Mouse (Mus musculus): ENCODE measurements around the gene 1700030J22Rik. TPM values are rescaled to one million over a fixed set of nuclear protein-coding genes. Genes with fewer than 3 reads are reported as not detected.

The 1700030J22Rik gene
- polyA plus RNA-seq, 1 experiment from 2014 or later, result 11.3 TPM

DNA sequence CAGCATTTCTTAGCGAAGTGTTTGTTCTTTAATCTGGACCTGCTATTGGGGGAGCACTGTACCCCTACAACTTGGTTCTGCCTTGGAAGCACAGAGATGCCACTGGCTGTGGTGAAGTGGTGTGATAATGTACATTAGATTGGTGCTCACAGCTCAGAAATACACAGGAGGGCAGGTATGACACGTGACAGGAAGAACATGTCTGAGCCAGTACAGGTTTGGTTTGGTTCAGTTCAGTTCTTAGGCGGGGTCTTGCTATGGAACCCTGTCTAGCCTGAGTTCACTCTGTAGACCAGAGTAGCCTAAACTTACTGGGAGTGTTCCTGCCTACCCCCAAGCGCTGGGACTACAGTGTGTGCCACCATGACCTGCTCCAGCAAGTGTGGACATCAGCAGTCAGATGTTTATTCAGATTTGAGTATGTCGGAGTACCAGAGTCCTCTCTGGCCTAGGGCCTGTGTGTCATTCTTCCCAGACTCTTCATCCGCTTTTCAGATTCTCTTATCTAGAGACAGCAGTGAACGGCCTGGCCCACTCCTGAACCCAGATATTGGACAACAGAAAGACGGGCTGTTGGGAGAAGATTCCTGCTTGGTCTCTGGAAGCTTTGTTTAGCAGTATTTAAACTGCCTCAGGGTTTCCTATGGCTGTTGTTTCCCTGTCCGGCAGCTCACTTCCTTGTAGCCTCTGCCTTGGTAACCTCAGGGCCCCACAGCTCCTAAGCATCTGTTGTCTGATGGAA, 33.4 kb downstream of the 1700030J22Rik start:
- Histone ChIP-seq H3K4me3 (ENCODE audit: low read depth, low read length) (no peak overlapping the region), H3K4me2 (ENCODE audit: low read length) (no peak overlapping the region), H3K4me1 (ENCODE audit: control insufficient read depth, insufficient read depth, low read length) (peaks cover 14% of the 10 kb centered on the region), H3K36me3 (ENCODE audit: control insufficient read depth, insufficient read depth, low read length) (no peaks in the 10 kb centered on the region), H3K9me3 (replicated peaks; ENCODE audit: control insufficient read depth, low read length, poor library complexity, severe bottlenecking) (no peaks in the 10 kb centered on the region), H3K27ac (ENCODE audit: low read length) (no peak overlapping the region), H3K27me3 (ENCODE audit: control insufficient read depth, insufficient read depth, low read depth, low read length) (no peaks in the 10 kb centered on the region), H3K9ac (ENCODE audit: low read depth, low read length) (no peak overlapping the region)
- WGBS, result 91% methylated on average over 9 of the region's 9 CpGs
- no peak for ATAC-seq

DNA sequence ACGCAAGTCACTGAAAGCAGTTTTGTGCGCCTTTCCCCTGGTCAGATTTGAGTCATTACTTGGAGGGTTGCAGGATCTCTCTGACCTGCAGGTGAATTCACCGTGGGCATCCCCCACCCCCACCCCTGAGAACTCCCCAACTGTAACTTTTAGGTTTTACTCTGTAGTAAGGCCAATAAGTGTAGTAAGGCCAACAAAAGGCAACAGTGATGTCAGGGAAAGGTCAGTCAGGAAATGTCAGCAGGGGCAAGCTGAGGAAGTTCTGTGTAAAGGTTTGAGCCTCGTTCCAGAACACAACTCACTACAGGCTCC, 34.4 kb downstream of the 1700030J22Rik start:
- H3K36me3 ChIP-seq (ENCODE audit: control insufficient read depth, insufficient read depth, low read length), result no peaks in the 10 kb centered on the region
- H3K27me3 ChIP-seq (ENCODE audit: control insufficient read depth, insufficient read depth, low read depth, low read length), result no peaks in the 10 kb centered on the region
- peak overlapping the region; percentile 81 for H3K4me2 ChIP-seq (ENCODE audit: low read length)
- H3K27ac ChIP-seq (ENCODE audit: low read length), result no peak overlapping the region
- no peak for ATAC-seq
- WGBS, result 21% methylated on average over 4 of the region's 4 CpGs
- peak overlapping the region; percentile 90 for H3K9ac ChIP-seq (ENCODE audit: low read depth, low read length)
- peaks cover 14% of the 10 kb centered on the region for H3K4me1 ChIP-seq (ENCODE audit: control insufficient read depth, insufficient read depth, low read length)
- peak overlapping the region; percentile 69 for H3K4me3 ChIP-seq (ENCODE audit: low read depth, low read length)
- H3K9me3 ChIP-seq (replicated peaks; ENCODE audit: control insufficient read depth, low read length, poor library complexity, severe bottlenecking), result no peaks in the 10 kb centered on the region

DNA sequence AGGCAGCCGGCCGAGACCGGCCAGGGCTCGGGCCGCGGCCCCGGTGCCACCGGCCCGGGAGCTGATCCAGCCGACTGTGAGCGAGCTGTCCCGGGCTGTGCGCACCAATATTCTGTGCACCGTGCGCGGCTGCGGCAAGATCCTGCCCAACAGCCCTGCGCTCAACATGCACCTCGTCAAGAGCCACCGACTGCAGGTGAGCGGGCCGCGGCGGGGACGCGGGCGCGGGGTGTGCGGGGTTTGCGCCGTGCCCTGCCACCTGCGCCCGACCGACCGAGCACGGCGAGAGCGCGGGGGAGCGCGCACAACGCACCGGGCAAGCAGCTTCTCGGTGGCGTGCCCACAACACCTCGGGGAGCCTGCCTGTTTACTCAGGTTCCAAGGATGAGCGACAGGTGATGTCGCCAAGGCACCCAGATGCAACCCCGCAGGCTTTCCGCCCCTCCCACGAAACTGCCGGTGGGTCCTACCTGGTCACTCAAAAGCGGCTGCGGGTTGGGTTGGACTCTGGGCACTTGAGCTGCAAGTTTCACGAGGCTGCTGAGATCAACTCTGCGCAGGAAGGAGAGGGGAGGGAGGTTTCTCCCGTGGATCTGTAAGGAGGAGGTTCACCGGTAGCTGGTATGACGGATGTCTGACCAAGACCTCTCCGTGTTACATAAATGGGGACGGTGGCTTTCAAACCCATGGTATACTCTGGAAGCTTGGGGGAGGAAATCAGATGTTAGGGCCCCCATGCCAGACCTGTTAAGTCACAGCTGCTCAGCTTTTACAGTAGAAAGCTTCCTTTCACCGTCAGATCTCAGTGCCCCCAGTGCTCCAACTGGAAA, 35.0 kb downstream of the 1700030J22Rik start:
- ATAC-seq, result peak; percentile 78
- WGBS, result under 1% methylated on average over 62 of the region's 62 CpGs
- Histone ChIP-seq H3K27ac (ENCODE audit: low read length) (peak overlapping the region; percentile 66), H3K4me3 (ENCODE audit: low read depth, low read length) (peak overlapping the region; percentile 69), H3K9me3 (replicated peaks; ENCODE audit: control insufficient read depth, low read length, poor library complexity, severe bottlenecking) (no peaks in the 10 kb centered on the region), H3K4me2 (ENCODE audit: low read length) (peak overlapping the region; percentile 81), H3K27me3 (ENCODE audit: control insufficient read depth, insufficient read depth, low read depth, low read length) (no peaks in the 10 kb centered on the region), H3K36me3 (ENCODE audit: control insufficient read depth, insufficient read depth, low read length) (no peaks in the 10 kb centered on the region), H3K4me1 (ENCODE audit: control insufficient read depth, insufficient read depth, low read length) (peaks cover 14% of the 10 kb centered on the region), H3K9ac (ENCODE audit: low read depth, low read length) (peak overlapping the region; percentile 90)

DNA sequence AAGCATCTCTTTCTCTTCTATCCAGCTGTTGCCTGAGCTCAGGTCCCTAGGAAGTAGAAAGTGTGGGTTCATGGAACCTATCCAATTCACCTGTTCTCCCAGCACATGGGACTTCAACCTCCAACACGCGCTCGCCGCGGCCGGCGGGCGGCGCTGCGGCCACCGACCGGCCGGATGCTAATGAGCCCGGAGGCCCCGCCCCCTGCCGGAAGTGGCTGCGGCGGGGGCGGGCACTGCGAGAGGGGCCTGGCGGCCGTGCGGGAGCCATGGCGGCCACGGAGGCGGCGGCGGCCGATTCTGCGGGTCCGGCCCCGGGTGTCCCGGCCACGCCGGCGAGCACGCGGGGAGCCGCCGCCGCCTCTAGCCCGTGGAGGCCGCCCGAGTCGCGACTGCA, 35.6 kb downstream of the 1700030J22Rik start, which contains the start of gene Atmin:
Gene Atmin (plus strand): TSS at position 233 of the 394 bp plus-strand sequence.
- Histone ChIP-seq H3K27me3 (ENCODE audit: control insufficient read depth, insufficient read depth, low read depth, low read length) (no peaks in the 10 kb centered on the region), H3K4me3 (ENCODE audit: low read depth, low read length) (peak within 1 kb of the TSS; percentile 69), H3K27ac (ENCODE audit: low read length) (peak within 1 kb of the TSS; percentile 66), H3K9me3 (replicated peaks; ENCODE audit: control insufficient read depth, low read length, poor library complexity, severe bottlenecking) (no peaks in the 10 kb centered on the region), H3K4me2 (ENCODE audit: low read length) (peak within 1 kb of the TSS; percentile 81), H3K36me3 (ENCODE audit: control insufficient read depth, insufficient read depth, low read length) (no peaks in the 10 kb centered on the region), H3K9ac (ENCODE audit: low read depth, low read length) (peak within 1 kb of the TSS; percentile 90), H3K4me1 (ENCODE audit: control insufficient read depth, insufficient read depth, low read length) (peaks cover 14% of the 10 kb centered on the region)
- peak; percentile 88 for ATAC-seq
- WGBS, result 0% methylated on average over 46 of the region's 46 CpGs

DNA sequence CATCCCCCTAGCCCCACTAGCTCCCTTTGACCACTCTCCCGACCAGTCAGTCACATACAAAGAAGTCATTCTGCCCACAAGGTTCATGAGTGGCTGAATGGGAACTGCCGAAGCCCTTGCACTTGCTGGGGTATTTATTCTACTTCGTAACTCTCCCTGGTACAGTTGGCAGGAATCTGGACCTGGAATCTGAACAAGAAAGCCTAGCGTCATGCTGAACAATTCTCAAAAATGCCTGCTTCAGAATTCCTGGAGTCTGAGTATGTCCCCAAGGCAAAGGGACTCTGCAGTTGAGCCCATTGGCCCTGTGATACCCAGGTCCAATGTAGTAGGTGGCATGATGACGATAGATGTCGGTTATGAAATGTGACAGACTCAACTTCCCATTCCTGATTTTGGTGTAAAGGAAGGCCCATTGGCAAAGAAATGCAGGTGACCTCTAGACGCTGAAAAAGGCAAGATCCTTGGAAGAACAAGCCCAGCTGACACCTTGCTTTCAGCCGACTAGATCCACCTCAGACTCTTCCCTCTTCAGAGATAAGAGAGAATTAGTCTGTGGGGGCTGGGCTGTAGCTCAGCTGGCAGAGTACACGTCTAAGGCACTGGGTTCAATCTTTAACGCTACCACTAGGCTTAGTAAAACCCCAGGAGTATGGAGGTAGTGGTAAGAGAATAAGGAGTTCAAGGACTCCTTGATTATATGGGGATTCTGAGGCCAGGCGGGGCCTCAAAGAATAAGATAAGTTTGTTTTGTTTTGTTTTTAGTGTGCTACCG, 36.3 kb downstream of the 1700030J22Rik start:
- WGBS, result 76% methylated on average over 12 of the region's 12 CpGs
- Histone ChIP-seq H3K27me3 (ENCODE audit: control insufficient read depth, insufficient read depth, low read depth, low read length) (no peaks in the 10 kb centered on the region), H3K4me1 (ENCODE audit: control insufficient read depth, insufficient read depth, low read length) (peaks cover 14% of the 10 kb centered on the region), H3K9ac (ENCODE audit: low read depth, low read length) (no peak overlapping the region), H3K36me3 (ENCODE audit: control insufficient read depth, insufficient read depth, low read length) (no peaks in the 10 kb centered on the region), H3K9me3 (replicated peaks; ENCODE audit: control insufficient read depth, low read length, poor library complexity, severe bottlenecking) (no peaks in the 10 kb centered on the region), H3K27ac (ENCODE audit: low read length) (no peak overlapping the region), H3K4me3 (ENCODE audit: low read depth, low read length) (no peak overlapping the region; the same call in 1 of the 2 replicates), H3K4me2 (ENCODE audit: low read length) (no peak overlapping the region)
- no peak for ATAC-seq

DNA sequence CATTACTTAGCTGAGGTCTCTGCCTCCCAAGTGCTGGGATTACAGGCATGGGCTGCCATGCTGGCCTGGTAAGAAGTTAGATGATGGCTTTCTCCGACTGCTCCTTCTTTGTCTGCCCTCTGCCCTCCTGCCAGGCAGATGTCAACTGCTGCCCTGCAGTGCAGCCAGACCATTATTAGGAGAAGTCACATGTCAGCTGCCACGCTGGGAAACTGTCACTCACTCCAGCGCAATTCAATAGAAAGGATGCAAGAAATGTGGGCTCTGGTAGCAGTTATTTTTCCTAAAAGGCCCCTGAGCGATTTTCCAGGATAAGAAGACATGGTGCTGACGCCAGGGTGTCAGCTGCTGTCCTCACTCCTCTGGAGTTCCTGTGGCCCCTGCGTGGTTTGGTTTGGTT, 43.3 kb downstream of the 1700030J22Rik start:
- no peaks in the 10 kb centered on the region for H3K36me3 ChIP-seq (ENCODE audit: control insufficient read depth, insufficient read depth, low read length)
- H3K4me3 ChIP-seq (ENCODE audit: low read depth, low read length), result no peak overlapping the region
- no peaks in the 10 kb centered on the region for H3K27me3 ChIP-seq (ENCODE audit: control insufficient read depth, insufficient read depth, low read depth, low read length)
- H3K27ac ChIP-seq (ENCODE audit: low read length), result no peak overlapping the region
- no peak overlapping the region for H3K9ac ChIP-seq (ENCODE audit: low read depth, low read length)
- no peak overlapping the region for H3K4me2 ChIP-seq (ENCODE audit: low read length)
- 39% methylated on average over 6 of the region's 6 CpGs for WGBS
- ATAC-seq, result no peak
- no peaks in the 10 kb centered on the region for H3K9me3 ChIP-seq (replicated peaks; ENCODE audit: control insufficient read depth, low read length, poor library complexity, severe bottlenecking)
- no peaks in the 10 kb centered on the region for H3K4me1 ChIP-seq (ENCODE audit: control insufficient read depth, insufficient read depth, low read length)

DNA sequence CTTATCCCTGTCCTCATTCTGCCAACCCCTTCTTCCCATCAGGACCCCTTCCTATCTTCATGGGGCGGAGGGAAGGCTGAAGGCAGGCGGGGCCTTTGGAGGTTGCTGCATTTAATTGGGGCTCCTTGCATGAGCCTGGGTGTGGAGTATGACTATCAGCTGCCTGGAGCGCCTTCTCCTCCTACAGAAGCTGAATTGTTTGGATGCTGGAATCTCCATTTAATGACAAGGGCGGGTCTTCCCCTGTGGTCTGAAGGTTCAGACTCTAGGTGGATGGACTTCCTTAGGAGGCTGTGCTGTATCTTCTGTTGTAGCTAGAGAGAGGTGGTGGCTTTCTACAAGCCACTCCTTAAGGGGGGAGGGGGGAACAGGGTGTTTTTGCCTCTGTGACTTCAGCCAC, 43.8 kb downstream of the 1700030J22Rik start:
- Histone ChIP-seq H3K9me3 (replicated peaks; ENCODE audit: control insufficient read depth, low read length, poor library complexity, severe bottlenecking) (no peaks in the 10 kb centered on the region), H3K4me1 (ENCODE audit: control insufficient read depth, insufficient read depth, low read length) (no peaks in the 10 kb centered on the region), H3K4me2 (ENCODE audit: low read length) (no peak overlapping the region), H3K36me3 (ENCODE audit: control insufficient read depth, insufficient read depth, low read length) (no peaks in the 10 kb centered on the region), H3K4me3 (ENCODE audit: low read depth, low read length) (no peak overlapping the region), H3K27me3 (ENCODE audit: control insufficient read depth, insufficient read depth, low read depth, low read length) (no peaks in the 10 kb centered on the region), H3K27ac (ENCODE audit: low read length) (no peak overlapping the region), H3K9ac (ENCODE audit: low read depth, low read length) (no peak overlapping the region)
- ATAC-seq, result no peak
- whole genome bisulfite sequencing, result 95% methylated on average over 4 of the region's 4 CpGs

DNA sequence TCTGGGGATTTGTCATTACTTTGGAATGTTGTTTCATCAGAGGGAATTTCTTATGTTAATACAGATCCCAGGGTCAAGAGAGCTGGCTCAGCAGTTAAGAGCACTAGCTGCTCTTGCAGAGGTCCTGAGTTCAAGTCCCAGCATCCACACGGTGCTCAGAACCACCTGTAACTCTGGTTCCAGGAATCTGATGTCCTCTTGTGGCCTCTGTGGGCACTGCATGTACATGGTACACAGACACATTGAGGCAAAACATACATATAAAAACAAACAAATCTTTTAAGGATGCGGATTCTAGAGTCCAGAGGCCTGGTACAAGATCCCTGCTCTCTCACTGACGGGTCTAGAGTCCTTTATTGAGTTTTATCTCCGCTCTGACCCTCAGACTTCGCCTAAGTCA, 50.2 kb downstream of the 1700030J22Rik start:
- Histone ChIP-seq H3K9ac (ENCODE audit: low read depth, low read length) (no peak overlapping the region), H3K9me3 (replicated peaks; ENCODE audit: control insufficient read depth, low read length, poor library complexity, severe bottlenecking) (no peaks in the 10 kb centered on the region), H3K4me2 (ENCODE audit: low read length) (no peak overlapping the region), H3K27ac (ENCODE audit: low read length) (no peak overlapping the region), H3K4me1 (ENCODE audit: control insufficient read depth, insufficient read depth, low read length) (no peaks in the 10 kb centered on the region), H3K4me3 (ENCODE audit: low read depth, low read length) (no peak overlapping the region), H3K27me3 (ENCODE audit: control insufficient read depth, insufficient read depth, low read depth, low read length) (no peaks in the 10 kb centered on the region), H3K36me3 (ENCODE audit: control insufficient read depth, insufficient read depth, low read length) (no peaks in the 10 kb centered on the region)
- 86% methylated on average over 5 of the region's 5 CpGs for WGBS
- ATAC-seq, result no peak

Measured in midbrain, embryonic 16.5 days (tissue).